Mouse (Mus musculus) thymus, postnatal 25 days (tissue): ENCODE measurements around the gene Gm49395.

ENCODE experiments used
- DNase-seq: peaks from one replicate; pipeline ENCODE4 v3.0.0; 2022

Gene Gm49395

GRCm38 (mm10) chr13:115042652-115043051, 59.1 kb downstream of the Gm49395 start:
- DNase-seq: no peak

GRCm38 (mm10) chr13:115037304-115037703, 64.4 kb downstream of the Gm49395 start:
- DNase-seq: no peak

- no peak for DNase-seq
Measured at GRCm38 (mm10) chr13:115035387-115035786, 66.3 kb downstream of the Gm49395 start.

GRCm38 (mm10) chr13:115033135-115033534, 68.6 kb downstream of the Gm49395 start:
- no peak for DNase-seq

GRCm38 (mm10) chr13:115031177-115032000, 70.3 kb downstream of the Gm49395 start:
- DNase-seq: no peak

- no peak for DNase-seq
Measured at GRCm38 (mm10) chr13:115025394-115025793, 76.3 kb downstream of the Gm49395 start.

- no peak for DNase-seq
Measured at GRCm38 (mm10) chr13:115022117-115022787, 79.5 kb downstream of the Gm49395 start.

GRCm38 (mm10) chr13:115021411-115021810, 80.3 kb downstream of the Gm49395 start:
- DNase-seq: no peak

GRCm38 (mm10) chr13:115020727-115021126, 81.0 kb downstream of the Gm49395 start:
- no peak for DNase-seq

GRCm38 (mm10) chr13:115017545-115017944, 84.2 kb downstream of the Gm49395 start:
- DNase-seq: no peak

GRCm38 (mm10) chr13:115011547-115011946, 90.2 kb downstream of the Gm49395 start:
- no peak for DNase-seq

- DNase-seq: no peak
Measured at GRCm38 (mm10) chr13:115006213-115006835, 95.4 kb downstream of the Gm49395 start.

GRCm38 (mm10) chr13:115005342-115005741, 96.4 kb downstream of the Gm49395 start:
- no peak for DNase-seq

GRCm38 (mm10) chr13:115003444-115004053, 98.2 kb downstream of the Gm49395 start:
- no peak for DNase-seq

GRCm38 (mm10) chr13:115002837-115003236, 98.9 kb downstream of the Gm49395 start:
- no peak for DNase-seq

- DNase-seq: no peak
Measured at GRCm38 (mm10) chr13:115002155-115002554, 99.6 kb downstream of the Gm49395 start.

- DNase-seq: no peak
Measured at GRCm38 (mm10) chr13:114999582-114999981, 102.1 kb downstream of the Gm49395 start.

GRCm38 (mm10) chr13:114998100-114998499, 103.6 kb downstream of the Gm49395 start:
- DNase-seq: no peak

- no peak for DNase-seq
Measured at GRCm38 (mm10) chr13:114992260-114993014, 109.3 kb downstream of the Gm49395 start.

- no peak for DNase-seq
Measured at GRCm38 (mm10) chr13:114987668-114988067, 114.1 kb downstream of the Gm49395 start.

GRCm38 (mm10) chr13:114987161-114987560, 114.6 kb downstream of the Gm49395 start:
- no peak for DNase-seq
